Mouse (Mus musculus) right cerebral cortex, adult 18-20 months (tissue): ENCODE data around the gene Retreg3.

ENCODE experiments used
- DNase-seq: peaks from one replicate; pipeline ENCODE4 v3.0.0; 2022; ENCODE audit warnings: mixed read lengths

Retreg3 gene

GRCm38 (mm10) chr11:101071810-101072428 lies 47.8 kb downstream of the Retreg3 start:
- DNase-seq: no peak

- DNase-seq: no peak
Measured at GRCm38 (mm10) chr11:101070987-101071386, 48.7 kb downstream of the Retreg3 start.

GRCm38 (mm10) chr11:101070189-101070527 lies 49.5 kb downstream of the Retreg3 start:
- DNase-seq: no peak

GRCm38 (mm10) chr11:101069391-101070188 lies 50.1 kb downstream of the Retreg3 start, which contains the start of gene Naglu:
Gene Naglu, plus strand, starts transcription at chr11:101070012.
- DNase-seq: peak; percentile 97

GRCm38 (mm10) chr11:101066549-101067412 lies 52.9 kb downstream of the Retreg3 start:
- DNase-seq: peak; percentile 71

- no peak for DNase-seq
Measured at GRCm38 (mm10) chr11:101065002-101065401, 54.7 kb downstream of the Retreg3 start.

- no peak for DNase-seq
Measured at GRCm38 (mm10) chr11:101064462-101064861, 55.2 kb downstream of the Retreg3 start.

- peak; percentile 54 for DNase-seq
Measured at GRCm38 (mm10) chr11:101063676-101064327, 55.9 kb downstream of the Retreg3 start.

GRCm38 (mm10) chr11:101062971-101063675 lies 56.6 kb downstream of the Retreg3 start:
- DNase-seq: no peak

- DNase-seq: peak; percentile 73
Measured at GRCm38 (mm10) chr11:101062165-101062884, 57.4 kb downstream of the Retreg3 start.

- DNase-seq: no peak
Measured at GRCm38 (mm10) chr11:101061049-101061448, 58.6 kb downstream of the Retreg3 start.

GRCm38 (mm10) chr11:101060126-101060525 lies 59.6 kb downstream of the Retreg3 start:
- DNase-seq: peak; percentile 80

GRCm38 (mm10) chr11:101059473-101059872 lies 60.2 kb downstream of the Retreg3 start:
- DNase-seq: no peak

- no peak for DNase-seq
Measured at GRCm38 (mm10) chr11:101058726-101059125, 61.0 kb downstream of the Retreg3 start.

GRCm38 (mm10) chr11:101057860-101058259 lies 61.8 kb downstream of the Retreg3 start:
- peak; percentile 82 for DNase-seq

GRCm38 (mm10) chr11:101056885-101057284 lies 62.8 kb downstream of the Retreg3 start:
- DNase-seq: no peak

GRCm38 (mm10) chr11:101055418-101055817 lies 64.3 kb downstream of the Retreg3 start:
- no peak for DNase-seq

GRCm38 (mm10) chr11:101053974-101054373 lies 65.7 kb downstream of the Retreg3 start:
- no peak for DNase-seq

- peak; percentile 52 for DNase-seq
Measured at GRCm38 (mm10) chr11:101052751-101053473, 66.8 kb downstream of the Retreg3 start.

GRCm38 (mm10) chr11:101051617-101052016 lies 68.1 kb downstream of the Retreg3 start:
- no peak for DNase-seq

GRCm38 (mm10) chr11:101051051-101051493 lies 68.6 kb downstream of the Retreg3 start:
- DNase-seq: peak; percentile 70
